Mouse (Mus musculus) embryonic fibroblast, embryonic 13.5 days (primary cell): ENCODE results near the gene Cyp4f15.

Experiments used
- CTCF ChIP-seq: IDR thresholded peaks from 2 replicates; pipeline ENCODE4 v1.5.1; 2011; ENCODE audit warnings: mild to moderate bottlenecking, control low read depth, low read length, moderate library complexity, borderline replicate concordance; ENCODE audit not compliant: insufficient read depth
- POLR2A ChIP-seq: IDR thresholded peaks from 2 replicates; pipeline ENCODE4 v1.6.1; 2011; ENCODE audit warnings: low read depth, mild to moderate bottlenecking, control low read depth, low read length, moderate library complexity

DNA sequence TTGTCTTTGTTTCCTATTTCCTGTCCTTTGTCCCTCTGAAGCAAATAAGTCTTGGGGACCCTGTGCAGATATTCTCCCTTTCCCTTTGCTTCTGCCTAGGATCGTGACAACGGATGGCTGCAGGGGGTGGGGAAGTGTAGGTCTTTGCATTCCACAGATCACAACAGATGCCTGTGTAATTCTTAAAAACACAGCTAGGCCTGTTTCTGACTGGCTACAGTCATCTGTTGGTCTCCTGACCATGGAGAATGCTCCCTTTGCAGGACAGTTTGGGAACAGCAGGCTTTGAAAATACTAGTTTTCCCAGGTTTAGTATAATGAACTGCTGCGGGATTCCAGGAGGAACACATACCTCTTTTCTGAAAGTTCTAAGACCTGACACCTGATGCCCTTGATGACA is 49.1 kb upstream of the Cyp4f15 start:
- TF ChIP-seq CTCF, result no peak
- no peak for TF ChIP-seq POLR2A
